Mouse (Mus musculus) spleen, adult 2 months (tissue): ENCODE measurements around the gene Rere. TPM values are rescaled to one million over a fixed set of nuclear protein-coding genes. Genes with fewer than 3 reads are reported as not detected.
A peak's percentile ranks its signal among the peaks of the same experiment; 100 is the strongest.

Experiments used
- DNase-seq, 2 experiments: peaks; one replicate each; pipeline versions ENCODE4 v3.0.0 to v3.0.0-alpha.2; 2012 to 2021; ENCODE audit warnings: low spot score in 2 of 2, low read depth in 1 of 2
- H3K27ac ChIP-seq: fragments of 200-500 bp; 2 replicates; pipeline ENCODE4 v1.5.1; 2012; ENCODE audit warnings: low read length, inconsistent platforms; ENCODE audit not compliant: insufficient read depth
- H3K27me3 ChIP-seq: fragments of 200-500 bp; 2 replicates; pipeline ENCODE4 v1.6.1; 2012; ENCODE audit warnings: mild to moderate bottlenecking, moderate library complexity, low read length, inconsistent platforms; ENCODE audit not compliant: control insufficient read depth, insufficient read depth
- H3K36me3 ChIP-seq: fragments of 200-500 bp; 2 replicates; pipeline ENCODE4 v1.6.1; 2012; ENCODE audit warnings: mild to moderate bottlenecking, low read length, inconsistent platforms; ENCODE audit not compliant: control insufficient read depth, insufficient read depth
- H3K4me1 ChIP-seq: fragments of 200-500 bp; 2 replicates; pipeline ENCODE4 v1.6.1; 2011; ENCODE audit warnings: inconsistent platforms; ENCODE audit not compliant: control insufficient read depth, insufficient read depth, insufficient read length
- H3K4me3 ChIP-seq: fragments of 200-500 bp; 2 replicates; pipeline ENCODE4 v1.5.1; 2011; ENCODE audit warnings: mild to moderate bottlenecking, inconsistent platforms; ENCODE audit not compliant: insufficient read depth, insufficient read length; ENCODE audit errors: extremely low read depth
- CTCF ChIP-seq: fragments of 200-500 bp; IDR thresholded peaks from 2 replicates; pipeline ENCODE4 v1.5.1; 2011; ENCODE audit warnings: mild to moderate bottlenecking, inconsistent platforms; ENCODE audit not compliant: insufficient read depth, insufficient read length, insufficient replicate concordance; ENCODE audit errors: extremely low read depth
- POLR2A ChIP-seq: fragments of 200-500 bp; IDR thresholded peaks from 2 replicates; pipeline ENCODE4 v1.6.1; 2011; ENCODE audit warnings: low read depth, low read length, inconsistent platforms
- WGBS: fragments of 180-500 bp; shearing (Covaris S2); methylation state at CpG from one replicate; pipeline ENCODE4 v1.1.7; 2018; 5-methylcytosine and 5-hydroxymethylcytosine counted together
- polyA plus RNA-seq: library from polyadenylated mRNA; depleted of rRNA; stranded (reverse); fragments of >200 nt; gene quantifications from 2 replicates; pipeline ENCODE4 v1.2.3, GENCODE M21; 2012

Gene Rere
- polyA plus RNA-seq, 1 experiment = 66.2 TPM

DNA sequence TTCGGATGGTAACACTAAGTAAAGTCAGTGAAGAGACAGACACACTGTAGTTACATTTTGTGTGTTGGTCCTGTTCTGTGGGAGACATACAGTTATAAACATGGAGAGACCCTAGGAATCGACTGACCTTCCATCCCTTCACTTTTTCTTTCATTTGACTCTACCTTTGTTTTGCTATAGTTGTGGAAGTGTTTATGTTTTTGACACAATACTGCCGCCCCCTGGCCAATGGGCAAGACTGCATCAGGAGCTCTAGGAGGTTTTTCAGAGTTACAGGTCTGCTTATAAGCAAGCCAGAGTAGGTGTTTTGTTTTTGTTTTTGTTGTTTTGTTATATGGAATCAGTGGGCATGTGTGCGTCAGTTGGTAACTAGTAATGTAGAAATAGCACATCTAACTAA is 184.3 kb downstream of the Rere start:
- Histone ChIP-seq H3K27me3 (no peaks in the 10 kb centered on the region), H3K27ac (no peak overlapping the region), H3K36me3 (no peaks in the 10 kb centered on the region), H3K4me3 (no peak overlapping the region), H3K4me1 (peaks cover 2% of the 10 kb centered on the region; the same call in 1 of the 2 replicates)
- TF ChIP-seq CTCF (peak; percentile 58; the same call in 1 of the 2 replicates), POLR2A (no peak)
- DNase-seq = peak; percentile 45 to 70
- 54% methylated on average over 4 of the region's 4 CpGs for WGBS

GRCm38 (mm10) chr4:150469274-150469673 is 187.8 kb downstream of the Rere start:
- TF ChIP-seq CTCF = no peak
- no peak for TF ChIP-seq POLR2A
- Histone ChIP-seq H3K27ac (no peak overlapping the region), H3K4me1 (peaks cover 4% of the 10 kb centered on the region), H3K4me3 (no peak overlapping the region), H3K36me3 (no peaks in the 10 kb centered on the region), H3K27me3 (no peaks in the 10 kb centered on the region)
- no peak for DNase-seq
- 93% methylated on average over 10 of the region's 10 CpGs for WGBS

DNA sequence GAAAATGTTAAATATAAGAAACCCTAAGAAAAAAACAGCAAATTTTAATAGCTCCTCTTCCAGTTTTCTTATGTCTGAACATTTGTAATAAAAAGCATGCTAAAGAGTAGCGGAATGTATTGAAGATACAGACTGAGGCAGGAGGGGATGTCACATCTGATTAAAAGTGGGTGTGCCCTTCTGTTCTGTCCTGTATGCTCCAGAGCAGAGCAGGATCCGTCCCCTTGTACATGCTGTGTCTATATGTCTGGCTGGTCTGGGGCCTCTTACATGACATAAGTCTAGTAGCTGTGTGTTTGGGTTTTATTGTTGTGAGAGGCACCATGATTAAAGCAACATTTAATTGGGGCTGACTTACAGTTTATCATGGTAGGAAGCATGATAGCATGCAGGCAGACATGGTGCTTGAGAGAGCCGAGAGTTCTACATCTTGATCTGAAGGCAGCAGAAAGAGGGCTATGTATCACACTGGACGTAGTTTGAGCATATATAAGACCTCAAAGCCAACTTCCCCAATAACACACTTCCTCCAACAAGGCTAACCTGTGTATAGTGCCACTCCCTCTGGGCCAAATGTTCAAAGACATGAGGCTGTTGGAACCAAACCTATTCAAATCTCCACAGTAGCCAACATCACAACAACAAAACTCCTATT is 189.4 kb downstream of the Rere start:
- peaks cover 4% of the 10 kb centered on the region for H3K4me1 ChIP-seq
- H3K36me3 ChIP-seq = no peaks in the 10 kb centered on the region
- H3K27me3 ChIP-seq = no peaks in the 10 kb centered on the region
- no peak overlapping the region for H3K4me3 ChIP-seq
- no peak overlapping the region for H3K27ac ChIP-seq
- DNase-seq = no peak
- TF ChIP-seq POLR2A (no peak), CTCF (no peak)
- 79% methylated on average over 4 of the region's 4 CpGs for WGBS

GRCm38 (mm10) chr4:150472751-150473436 is 191.4 kb downstream of the Rere start:
- no peak for DNase-seq
- Histone ChIP-seq H3K27me3 (no peaks in the 10 kb centered on the region), H3K4me1 (peaks cover 4% of the 10 kb centered on the region), H3K27ac (no peak overlapping the region; the same call in 1 of the 2 replicates), H3K4me3 (no peak overlapping the region), H3K36me3 (no peaks in the 10 kb centered on the region)
- TF ChIP-seq CTCF (no peak), POLR2A (no peak)
- 31% methylated on average over 10 of the region's 10 CpGs for WGBS

DNA sequence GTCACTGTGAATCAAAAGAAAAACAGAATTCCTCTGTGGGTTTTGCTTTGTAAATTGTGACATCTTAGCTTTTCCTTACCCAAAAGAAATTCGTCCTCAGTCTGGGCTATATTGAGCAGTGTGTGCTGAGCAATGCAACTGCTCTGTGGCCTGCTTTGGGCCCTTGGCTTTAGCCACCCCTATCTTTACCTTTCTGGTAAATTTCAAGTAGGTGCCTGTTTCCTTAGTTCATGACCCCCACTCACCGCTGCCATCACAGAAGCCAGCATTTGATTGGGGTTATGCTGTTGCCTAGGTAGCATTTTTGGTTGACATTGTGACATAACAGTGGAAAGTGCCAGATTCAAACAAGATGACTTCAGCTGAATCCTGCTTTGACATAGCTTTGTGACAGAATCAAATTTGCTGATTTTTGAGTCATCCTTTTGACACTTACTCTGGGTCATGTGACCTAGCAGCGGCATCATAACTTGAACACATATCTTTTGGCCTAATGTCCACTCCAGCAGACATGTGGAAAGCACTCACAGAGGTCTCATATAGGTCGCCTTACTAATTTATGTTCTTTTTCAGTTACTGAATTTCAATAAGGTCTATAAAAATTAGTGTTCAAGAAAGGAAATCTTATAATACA is 192.1 kb downstream of the Rere start:
- Histone ChIP-seq H3K4me3 (no peak overlapping the region), H3K36me3 (no peaks in the 10 kb centered on the region), H3K27ac (peak overlapping the region; percentile 3; the same call in 1 of the 2 replicates), H3K27me3 (no peaks in the 10 kb centered on the region), H3K4me1 (peaks cover 4% of the 10 kb centered on the region)
- no peak for TF ChIP-seq CTCF
- TF ChIP-seq POLR2A = no peak
- WGBS = 82% methylated on average over 4 of the region's 4 CpGs
- no peak for DNase-seq

DNA sequence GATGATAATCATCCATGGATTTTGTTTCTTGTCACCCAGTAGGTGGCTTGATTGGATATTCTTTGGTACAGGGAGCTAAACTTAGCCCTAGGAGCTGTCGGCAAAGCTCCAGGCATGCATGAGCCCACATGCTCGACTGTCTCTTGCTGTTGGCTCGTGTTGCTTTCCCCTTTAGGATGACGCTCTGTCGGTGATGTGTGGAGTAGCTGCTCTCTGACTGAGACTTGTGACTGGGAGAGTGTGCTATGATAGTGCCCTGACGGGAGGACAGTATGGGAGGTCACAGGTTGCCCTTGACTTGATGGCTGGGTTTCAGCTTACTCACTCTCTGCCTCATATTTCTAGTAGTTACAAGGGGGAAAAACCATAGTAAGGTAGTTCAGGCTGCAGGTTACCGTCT is 192.6 kb downstream of the Rere start:
- Histone ChIP-seq H3K36me3 (no peaks in the 10 kb centered on the region), H3K27ac (no peak overlapping the region), H3K4me1 (peaks cover 4% of the 10 kb centered on the region), H3K4me3 (no peak overlapping the region), H3K27me3 (no peaks in the 10 kb centered on the region)
- 81% methylated on average over 7 of the region's 7 CpGs for WGBS
- no peak for DNase-seq
- no peak for TF ChIP-seq CTCF
- no peak for TF ChIP-seq POLR2A
